33 mouse cellular contexts compared by ENCODE assay signal in the genomic region with DNA sequence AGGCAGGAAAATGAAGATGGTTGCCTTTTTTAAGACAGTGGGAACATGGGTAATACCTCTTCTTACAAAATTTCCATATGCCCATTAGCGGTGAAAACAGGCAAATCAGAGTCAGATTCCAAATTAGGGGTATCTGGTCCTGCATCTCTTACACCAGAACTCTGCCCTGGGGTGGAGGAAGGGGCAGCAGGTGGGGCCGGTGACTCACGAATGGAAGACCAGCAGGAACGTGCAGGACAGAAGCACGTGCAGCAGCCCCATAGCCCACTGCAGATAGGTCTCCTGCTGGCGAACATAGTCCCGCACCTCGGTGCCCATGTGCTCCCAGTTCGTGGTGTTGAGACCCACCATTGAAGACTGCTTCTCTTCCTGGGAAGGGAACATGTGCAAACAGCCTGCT. TPM values are rescaled to one million over a fixed set of nuclear protein-coding genes. Genes with fewer than 3 reads are reported as not detected.
DNase-seq lines count a peak whose midpoint lies in the region; ATAC-seq and TF ChIP-seq lines count a peak whose summit lies in the region.
"Had no signal": no experiment of that assay in that cellular context is flagged by ENCODE, and none has a peak within 500 bp of the region (broad histone marks: within the 10 kb centered on the region; RNA-seq: fewer than 3 reads in every experiment).

No protein-coding gene starts in this region.

- WGBS in intestine, embryonic 16.5 days = 67% methylated on average over 9 of the region's 9 CpGs
- WGBS in intestine, embryonic 15.5 days = 66% methylated on average over 9 of the region's 9 CpGs
- 62% methylated on average over 9 of the region's 9 CpGs for WGBS in kidney, embryonic 16.5 days
- WGBS in intestine, postnatal 0 days = 63% methylated on average over 9 of the region's 9 CpGs

- no peak overlapping the region for H3K4me3 ChIP-seq in intestine, embryonic 16.5 days (ENCODE audit: low read length)
- H3K4me3 ChIP-seq in intestine, embryonic 15.5 days (replicated peaks) = no peak overlapping the region
- H3K4me3 ChIP-seq in kidney, embryonic 16.5 days (ENCODE audit: low read length) = no peak overlapping the region
- peak overlapping the region; percentile 48; the same call in 1 of the 2 replicates for H3K4me3 ChIP-seq in E14TG2a.4 (replicated peaks; ENCODE audit: low read length)
- H3K4me3 ChIP-seq in intestine, postnatal 0 days (ENCODE audit: low read depth, low read length) = no peak overlapping the region
- H3K4me3 ChIP-seq: embryonic facial prominence, embryonic 10.5 days; embryonic facial prominence, embryonic 13.5 days; erythroblast, embryonic 14.5 days; forebrain, embryonic 12.5 days; gastrocnemius, adult 2 months; hindbrain, embryonic 12.5 days; hindbrain, embryonic 15.5 days had no signal

- H3K36me3 ChIP-seq in intestine, embryonic 16.5 days (ENCODE audit: control insufficient read depth, insufficient read depth, low read length) = no peaks in the 10 kb centered on the region
- H3K36me3 ChIP-seq in intestine, embryonic 15.5 days = no peaks in the 10 kb centered on the region
- H3K36me3 ChIP-seq in kidney, embryonic 16.5 days (ENCODE audit: insufficient read depth, low read length) = no peaks in the 10 kb centered on the region
- H3K36me3 ChIP-seq in E14TG2a.4 (ENCODE audit: insufficient read depth, low read length) = no peaks in the 10 kb centered on the region
- no peaks in the 10 kb centered on the region for H3K36me3 ChIP-seq in intestine, postnatal 0 days (ENCODE audit: control insufficient read depth, insufficient read depth)
- H3K36me3 ChIP-seq: embryonic facial prominence, embryonic 10.5 days; embryonic facial prominence, embryonic 13.5 days; forebrain, embryonic 12.5 days; G1E; hindbrain, embryonic 12.5 days; hindbrain, embryonic 15.5 days had no signal

- H3K27ac ChIP-seq in intestine, embryonic 16.5 days (ENCODE audit: low read length) = peak overlapping the region; percentile 78; the same call in 1 of the 2 replicates
- H3K27ac ChIP-seq in intestine, embryonic 15.5 days = no peak overlapping the region
- H3K27ac ChIP-seq in kidney, embryonic 16.5 days (ENCODE audit: low read length) = peak overlapping the region; percentile 45; the same call in 1 of the 2 replicates
- H3K27ac ChIP-seq in intestine, postnatal 0 days (ENCODE audit: low read depth, low read length) = peak overlapping the region; percentile 97
- H3K27ac ChIP-seq: embryonic facial prominence, embryonic 10.5 days; embryonic facial prominence, embryonic 13.5 days; forebrain, embryonic 12.5 days; hindbrain, embryonic 12.5 days; hindbrain, embryonic 15.5 days had no signal

- H3K4me1 ChIP-seq in intestine, embryonic 16.5 days (ENCODE audit: control insufficient read depth, insufficient read depth, low read length) = peaks cover 21% of the 10 kb centered on the region
- peaks cover 14% of the 10 kb centered on the region; the same call in 1 of the 2 replicates for H3K4me1 ChIP-seq in intestine, embryonic 15.5 days (replicated peaks)
- peaks cover 11% of the 10 kb centered on the region for H3K4me1 ChIP-seq in kidney, embryonic 16.5 days (ENCODE audit: insufficient read depth, low read length)
- H3K4me1 ChIP-seq in E14TG2a.4 (replicated peaks; ENCODE audit: low read depth, low read length) = peaks cover 44% of the 10 kb centered on the region
- peaks cover 3% of the 10 kb centered on the region; the same call in 1 of the 2 replicates for H3K4me1 ChIP-seq in intestine, postnatal 0 days (replicated peaks; ENCODE audit: control insufficient read depth, insufficient read depth, low read length)
- H3K4me1 ChIP-seq: hindbrain, embryonic 12.5 days; hindbrain, embryonic 15.5 days had no signal

- H3K27me3 ChIP-seq in intestine, embryonic 16.5 days (replicated peaks; ENCODE audit: control insufficient read depth, insufficient read depth, low read length) = no peaks in the 10 kb centered on the region
- no peaks in the 10 kb centered on the region for H3K27me3 ChIP-seq in intestine, embryonic 15.5 days (replicated peaks)
- no peaks in the 10 kb centered on the region for H3K27me3 ChIP-seq in kidney, embryonic 16.5 days (ENCODE audit: insufficient read depth, low read length)
- peaks cover 75% of the 10 kb centered on the region for H3K27me3 ChIP-seq in E14TG2a.4 (ENCODE audit: insufficient read depth, low read length)
- H3K27me3 ChIP-seq in intestine, postnatal 0 days (replicated peaks; ENCODE audit: control insufficient read depth, insufficient read depth, low read length) = no peaks in the 10 kb centered on the region
- H3K27me3 ChIP-seq: hindbrain, embryonic 15.5 days had no signal

- TF ChIP-seq CTCF in E14TG2a.4 (conservative IDR thresholded peaks at IDR 0.05; ENCODE audit: low read length) = no peak
- no peak for TF ChIP-seq CTCF in intestine, postnatal 0 days (IDR thresholded peaks at IDR 0.05; ENCODE audit: low read depth)

- no peak overlapping the region for H3K9ac ChIP-seq in intestine, embryonic 16.5 days (ENCODE audit: low read depth, low read length)
- no peak overlapping the region for H3K9ac ChIP-seq in intestine, embryonic 15.5 days
- H3K9ac ChIP-seq in kidney, embryonic 16.5 days (replicated peaks; ENCODE audit: low read length) = no peak overlapping the region
- H3K9ac ChIP-seq in intestine, postnatal 0 days (ENCODE audit: low read depth, low read length) = no peak overlapping the region
- H3K9ac ChIP-seq: embryonic facial prominence, embryonic 13.5 days; forebrain, embryonic 12.5 days; forebrain, postnatal 0 days; hindbrain, embryonic 12.5 days; hindbrain, embryonic 15.5 days had no signal

- no peaks in the 10 kb centered on the region for H3K9me3 ChIP-seq in intestine, embryonic 16.5 days (ENCODE audit: control insufficient read depth, low read length)
- no peaks in the 10 kb centered on the region for H3K9me3 ChIP-seq in intestine, embryonic 15.5 days
- H3K9me3 ChIP-seq in kidney, embryonic 16.5 days (ENCODE audit: low read length) = no peaks in the 10 kb centered on the region
- no peaks in the 10 kb centered on the region for H3K9me3 ChIP-seq in E14TG2a.4 (ENCODE audit: low read length)
- H3K9me3 ChIP-seq in intestine, postnatal 0 days (ENCODE audit: control insufficient read depth) = no peaks in the 10 kb centered on the region
- H3K9me3 ChIP-seq: embryonic facial prominence, embryonic 10.5 days; embryonic facial prominence, embryonic 13.5 days; forebrain, embryonic 12.5 days; G1E; hindbrain, embryonic 12.5 days; hindbrain, embryonic 15.5 days had no signal

- H3K4me2 ChIP-seq in intestine, embryonic 16.5 days (ENCODE audit: low read depth, low read length) = no peak overlapping the region
- H3K4me2 ChIP-seq in intestine, embryonic 15.5 days (replicated peaks) = no peak overlapping the region
- no peak overlapping the region for H3K4me2 ChIP-seq in kidney, embryonic 16.5 days (replicated peaks; ENCODE audit: low read depth, low read length)
- H3K4me2 ChIP-seq in intestine, postnatal 0 days (replicated peaks; ENCODE audit: low read depth) = no peak overlapping the region
- H3K4me2 ChIP-seq: embryonic facial prominence, embryonic 13.5 days; forebrain, embryonic 12.5 days; heart, embryonic 11.5 days; hindbrain, embryonic 12.5 days; hindbrain, embryonic 15.5 days had no signal

- DNase-seq in kidney, adult 9 months = no peak
- DNase-seq in cerebellum, adult 11 months = no peak
- DNase-seq in layer of hippocampus, postnatal 14 days (ENCODE audit: low spot score in 2 of 2) = no peak
- DNase-seq: adrenal gland, adult 2 months; adrenal gland, postnatal 14 days; B cell, adult 2 months; cerebellum, adult 11-12 months; cerebellum, adult 8-10 months; cerebellum, postnatal 36 days; embryo, embryonic 11 days; forebrain, postnatal 0 days; gastrocnemius, adult 2 months; gastrocnemius, postnatal 14 days; heart, adult 11 months had no signal

- no peak for ATAC-seq in intestine, embryonic 16.5 days
- no peak for ATAC-seq in intestine, embryonic 15.5 days
- no peak for ATAC-seq in kidney, embryonic 16.5 days (ENCODE audit: low FRiP score, low TSS enrichment)
- ATAC-seq in intestine, postnatal 0 days = no peak
- ATAC-seq: forebrain, postnatal 0 days had no signal

RNA-seq across cellular contexts. Expression of a gene that starts 5.7 kb away (rescaled TPM):
- 2.8 and 5.0 TPM in 2 replicates for polyA plus RNA-seq in intestine, embryonic 16.5 days (2015; fragmentation: Nextera tagmentation; extraction: Ambion mirVana)
- polyA plus RNA-seq in intestine, embryonic 15.5 days (2015; fragmentation: Nextera tagmentation; extraction: Ambion mirVana) = 1.4 and 1.5 TPM in 2 replicates
- polyA plus RNA-seq in kidney, embryonic 16.5 days (2015; fragmentation: Nextera tagmentation; extraction: Ambion mirVana) = 0.32 and 0.35 TPM in 2 replicates
- polyA plus RNA-seq in intestine, postnatal 0 days (2015; fragmentation: Nextera tagmentation; extraction: Ambion mirVana) = 10.0 and 11.5 TPM in 2 replicates
- total RNA-seq in layer of hippocampus, postnatal 14 days (2021) = under 1 TPM; 0.41 to 0.76 TPM
- total RNA-seq: G1E; gastrocnemius, adult 2 months; gastrocnemius, postnatal 14 days; heart, adult 8-10 months; heart, postnatal 25 days; hematopoietic stem cell, adult 5-6 weeks had no signal
- polyA plus RNA-seq: erythroblast, embryonic 14.5 days; G1E; heart, embryonic 14.5 days had no signal

RNA-seq across cellular contexts. Expression of a gene that starts 6.2 kb away (rescaled TPM):
- 49.3 and 51.6 TPM in 2 replicates for polyA plus RNA-seq in intestine, embryonic 16.5 days (2015; fragmentation: Nextera tagmentation; extraction: Ambion mirVana)
- 45.5 and 49.5 TPM in 2 replicates for polyA plus RNA-seq in intestine, embryonic 15.5 days (2015; fragmentation: Nextera tagmentation; extraction: Ambion mirVana)
- 107 and 108 TPM in 2 replicates for polyA plus RNA-seq in kidney, embryonic 16.5 days (2015; fragmentation: Nextera tagmentation; extraction: Ambion mirVana)
- polyA plus RNA-seq in intestine, postnatal 0 days (2015; fragmentation: Nextera tagmentation; extraction: Ambion mirVana) = 33.9 and 37.0 TPM in 2 replicates
- total RNA-seq in layer of hippocampus, postnatal 14 days (2021) = 100 to 1,000 TPM; 114 to 115 TPM

RNA-seq across cellular contexts. Expression of a gene that starts 9.0 kb away (rescaled TPM):
- polyA plus RNA-seq in intestine, embryonic 16.5 days (2015; fragmentation: Nextera tagmentation; extraction: Ambion mirVana) = 3.5 and 5.0 TPM in 2 replicates
- 1.6 and 1.9 TPM in 2 replicates for polyA plus RNA-seq in intestine, embryonic 15.5 days (2015; fragmentation: Nextera tagmentation; extraction: Ambion mirVana)
- polyA plus RNA-seq in kidney, embryonic 16.5 days (2015; fragmentation: Nextera tagmentation; extraction: Ambion mirVana) = 2.9 and 3.3 TPM in 2 replicates
- polyA plus RNA-seq in intestine, postnatal 0 days (2015; fragmentation: Nextera tagmentation; extraction: Ambion mirVana) = 23.5 and 26.7 TPM in 2 replicates
- under 1 TPM in 1 of 2 experiments, not detected in 1; 0.21 TPM for total RNA-seq in layer of hippocampus, postnatal 14 days (2021)
- total RNA-seq: forebrain, postnatal 0 days; gastrocnemius, adult 2 months; gastrocnemius, postnatal 14 days; heart, adult 8-10 months; heart, postnatal 25 days; hematopoietic stem cell, adult 5-6 weeks had no signal
- polyA plus RNA-seq: cortical plate, adult 2 months; erythroblast, embryonic 14.5 days; G1E had no signal

RNA-seq across cellular contexts. Expression of a gene that starts 18.2 kb away (rescaled TPM):
- 12.1 and 14.1 TPM in 2 replicates for polyA plus RNA-seq in intestine, embryonic 16.5 days (2015; fragmentation: Nextera tagmentation; extraction: Ambion mirVana)
- 16.9 and 18.1 TPM in 2 replicates for polyA plus RNA-seq in intestine, embryonic 15.5 days (2015; fragmentation: Nextera tagmentation; extraction: Ambion mirVana)
- polyA plus RNA-seq in kidney, embryonic 16.5 days (2015; fragmentation: Nextera tagmentation; extraction: Ambion mirVana) = 29.2 and 31.3 TPM in 2 replicates
- polyA plus RNA-seq in intestine, postnatal 0 days (2015; fragmentation: Nextera tagmentation; extraction: Ambion mirVana) = 5.1 and 5.3 TPM in 2 replicates
- total RNA-seq in layer of hippocampus, postnatal 14 days (2021) = 1 to 10 TPM; 1.0 to 1.8 TPM
- total RNA-seq: G1E had no signal
- polyA plus RNA-seq: erythroblast, embryonic 14.5 days; G1E had no signal

RNA-seq across cellular contexts. Expression of a gene that starts 33.3 kb away (rescaled TPM):
- 5.9 and 7.5 TPM in 2 replicates for polyA plus RNA-seq in intestine, embryonic 16.5 days (2015; fragmentation: Nextera tagmentation; extraction: Ambion mirVana)
- polyA plus RNA-seq in intestine, embryonic 15.5 days (2015; fragmentation: Nextera tagmentation; extraction: Ambion mirVana) = 9.0 and 9.2 TPM in 2 replicates
- 11.5 and 11.8 TPM in 2 replicates for polyA plus RNA-seq in kidney, embryonic 16.5 days (2015; fragmentation: Nextera tagmentation; extraction: Ambion mirVana)
- polyA plus RNA-seq in intestine, postnatal 0 days (2015; fragmentation: Nextera tagmentation; extraction: Ambion mirVana) = 1.4 and 1.6 TPM in 2 replicates
- 10 to 100 TPM; 57.8 to 62.7 TPM for total RNA-seq in layer of hippocampus, postnatal 14 days (2021)
- total RNA-seq: G1E; gastrocnemius, adult 2 months; gastrocnemius, postnatal 14 days; gastrocnemius, postnatal 4 days; hematopoietic stem cell, adult 5-6 weeks had no signal
- polyA plus RNA-seq: erythroblast, embryonic 14.5 days; G1E had no signal
